Mouse (Mus musculus) embryonic facial prominence, embryonic 11.5 days (tissue): ENCODE results near the gene Pip5kl1. TPM values are rescaled to one million over a fixed set of nuclear protein-coding genes. Genes with fewer than 3 reads are reported as not detected.

Experiments used
- ATAC-seq: fragments of 200-750 bp; cut with Nextera tagmentation; replicated peaks from 2 replicates; pipeline ENCODE4 v1.8.0; 2017; ENCODE audit warnings: low read depth; ENCODE audit not compliant: insufficient number of reproducible peaks, low FRiP score, low TSS enrichment
- DNase-seq: peaks from one replicate; pipeline ENCODE4 v3.0.0-alpha.2; 2015; ENCODE audit warnings: low spot score
- H3K27ac ChIP-seq: fragments of 300-500 bp; sonication (generic); replicated peaks from 2 replicates; pipeline ENCODE4 v1.5.1; 2014; ENCODE audit warnings: mild to moderate bottlenecking, low read depth, low read length, control low read depth
- H3K27me3 ChIP-seq: fragments of 300-500 bp; sonication (generic); 2 replicates; pipeline ENCODE4 v1.6.1; 2014; ENCODE audit warnings: mild to moderate bottlenecking, low read length, moderate library complexity, mixed read lengths; ENCODE audit not compliant: control insufficient read depth, insufficient read depth
- H3K36me3 ChIP-seq: fragments of 300-500 bp; sonication (generic); replicated peaks from 2 replicates; pipeline ENCODE4 v1.6.1; 2014; ENCODE audit warnings: low read depth, mild to moderate bottlenecking, low read length, moderate library complexity, mixed read lengths; ENCODE audit not compliant: control insufficient read depth, insufficient read depth
- H3K4me1 ChIP-seq: fragments of 300-500 bp; sonication (generic); 2 replicates; pipeline ENCODE4 v1.6.1; 2014; ENCODE audit warnings: low read length, mixed read lengths; ENCODE audit not compliant: control insufficient read depth, insufficient read depth
- H3K4me2 ChIP-seq: fragments of 300-500 bp; sonication (generic); 2 replicates; pipeline ENCODE4 v1.6.1; 2014; ENCODE audit warnings: low read depth, mild to moderate bottlenecking, control low read depth, low read length, moderate library complexity
- H3K4me3 ChIP-seq: fragments of 300-500 bp; sonication (generic); 2 replicates; pipeline ENCODE4 v1.5.1; 2014; ENCODE audit warnings: low read depth, low read length, control low read depth
- H3K9ac ChIP-seq: fragments of 300-500 bp; sonication (generic); replicated peaks from 2 replicates; pipeline ENCODE4 v1.6.1; 2014; ENCODE audit warnings: mild to moderate bottlenecking, control low read depth, low read length
- H3K9me3 ChIP-seq: fragments of 300-500 bp; sonication (generic); replicated peaks from 2 replicates; pipeline ENCODE4 v1.6.1; 2016; ENCODE audit warnings: mild to moderate bottlenecking, low read length, inconsistent platforms, mixed read lengths; ENCODE audit not compliant: control insufficient read depth
- WGBS: fragments of 180-500 bp; shearing (Covaris S2); extraction: QIAGEN DNeasy Blood & Tissue Kit; methylation state at CpG from one replicate; pipeline ENCODE4 v1.1.7; 2014; 5-methylcytosine and 5-hydroxymethylcytosine counted together
- polyA plus RNA-seq: library from polyadenylated mRNA; unstranded; fragments of >200 nt; fragmentation: Nextera tagmentation; extraction: Ambion mirVana; gene quantifications from 2 replicates; pipeline ENCODE4 v1.2.1, GENCODE M21; 2014

Pip5kl1 gene
- polyA plus RNA-seq = 2.3 and 3.3 TPM in 2 replicates

DNA sequence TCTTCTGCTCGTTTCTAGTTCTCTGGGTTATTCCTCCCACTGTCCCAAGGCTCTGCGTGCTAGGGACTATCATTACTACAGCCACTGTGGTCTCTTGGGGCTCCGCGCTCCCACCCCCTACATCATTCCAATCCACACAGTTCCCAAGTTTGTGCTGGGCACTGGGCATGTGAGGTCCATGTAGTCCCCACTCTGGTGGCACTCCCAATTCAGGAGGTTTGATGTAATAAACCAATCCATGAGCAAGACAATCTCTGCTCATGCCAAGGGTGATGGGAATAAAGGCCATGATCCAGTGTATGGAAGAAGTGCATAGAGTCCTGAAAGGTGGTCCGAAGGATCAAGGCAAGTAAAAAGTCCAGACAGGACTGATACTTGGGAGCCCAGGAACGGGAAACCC is at the start of gene Pip5kl1:
Pip5kl1 (plus strand) TSS at position 301 of the 400 bp plus-strand sequence.
- WGBS = 79% methylated on average over 6 of the region's 6 CpGs
- peak within 1 kb of the TSS; percentile 41 for H3K9ac ChIP-seq
- H3K27me3 ChIP-seq = peaks cover 7% of the 10 kb centered on the region; the same call in 1 of the 2 replicates
- no peak for DNase-seq
- no peak for ATAC-seq
- H3K36me3 ChIP-seq = no peaks in the 10 kb centered on the region
- no peaks in the 10 kb centered on the region for H3K9me3 ChIP-seq
- H3K4me3 ChIP-seq = peak within 1 kb of the TSS; percentile 51
- peak within 1 kb of the TSS; percentile 83 for H3K4me2 ChIP-seq
- H3K4me1 ChIP-seq = no peaks in the 10 kb centered on the region
- no peak within 1 kb of the TSS for H3K27ac ChIP-seq

DNA sequence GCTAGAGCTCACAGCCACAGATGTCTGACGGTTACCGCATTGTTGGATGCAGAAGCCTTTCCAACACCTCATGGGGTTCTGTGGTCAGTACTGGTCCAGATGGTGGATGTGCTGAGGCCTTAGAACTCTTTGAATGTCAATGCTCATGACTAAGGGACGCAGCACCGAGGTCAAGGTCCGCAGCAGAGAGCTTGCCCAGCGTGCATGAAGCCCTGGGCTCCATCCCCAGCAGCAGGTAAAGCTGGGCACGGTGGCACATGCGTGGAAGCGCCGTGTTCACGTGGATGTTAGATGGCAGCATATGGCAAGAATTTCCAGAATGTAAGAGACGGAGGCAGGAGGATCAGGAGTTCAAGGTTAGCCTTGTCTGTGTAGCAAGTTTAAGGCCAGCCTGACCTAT is 48.8 kb upstream of the Pip5kl1 start:
- WGBS = 86% methylated on average over 12 of the region's 12 CpGs
- H3K9ac ChIP-seq = no peak overlapping the region

DNA sequence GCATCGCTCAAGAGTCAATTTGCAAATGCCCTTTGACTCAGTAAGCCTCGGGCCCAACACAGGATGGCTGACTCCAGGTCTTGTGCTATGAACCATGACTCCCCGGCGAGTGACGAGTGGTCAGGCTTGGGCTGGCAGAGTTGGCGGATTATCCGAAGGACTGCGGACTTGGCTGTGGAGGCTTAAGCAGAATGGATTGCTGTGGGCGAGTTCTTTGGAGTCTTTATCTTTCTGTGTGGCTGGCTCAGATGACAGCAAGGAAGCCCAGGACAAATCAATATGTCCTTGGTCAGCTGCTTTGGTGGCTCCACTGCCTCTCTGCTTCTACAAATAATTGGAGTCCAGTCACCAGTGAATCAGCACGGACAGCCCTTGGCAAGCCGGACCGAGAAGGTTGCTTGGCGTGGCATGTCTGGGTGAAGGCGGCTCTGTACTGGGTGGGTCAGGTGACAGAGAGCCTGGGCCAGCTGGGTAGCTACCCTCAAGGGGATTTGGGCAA is 47.1 kb upstream of the Pip5kl1 start:
- Histone ChIP-seq H3K27me3 (no peaks in the 10 kb centered on the region), H3K27ac (no peak overlapping the region), H3K9me3 (no peaks in the 10 kb centered on the region), H3K4me2 (no peak overlapping the region), H3K36me3 (no peaks in the 10 kb centered on the region), H3K4me3 (no peak overlapping the region), H3K4me1 (no peaks in the 10 kb centered on the region), H3K9ac (no peak overlapping the region)
- DNase-seq (no peak), ATAC-seq (no peak)
- WGBS = 65% methylated on average over 14 of the region's 14 CpGs

More for the DNA sequence above, 48.8 kb upstream of the Pip5kl1 start:
- ATAC-seq = no peak
- no peaks in the 10 kb centered on the region for H3K9me3 ChIP-seq
- no peak overlapping the region for H3K4me2 ChIP-seq
- no peak overlapping the region for H3K4me3 ChIP-seq
- no peak for DNase-seq
- no peak overlapping the region for H3K27ac ChIP-seq
- no peaks in the 10 kb centered on the region for H3K4me1 ChIP-seq
- no peaks in the 10 kb centered on the region for H3K36me3 ChIP-seq
- no peaks in the 10 kb centered on the region for H3K27me3 ChIP-seq

DNA sequence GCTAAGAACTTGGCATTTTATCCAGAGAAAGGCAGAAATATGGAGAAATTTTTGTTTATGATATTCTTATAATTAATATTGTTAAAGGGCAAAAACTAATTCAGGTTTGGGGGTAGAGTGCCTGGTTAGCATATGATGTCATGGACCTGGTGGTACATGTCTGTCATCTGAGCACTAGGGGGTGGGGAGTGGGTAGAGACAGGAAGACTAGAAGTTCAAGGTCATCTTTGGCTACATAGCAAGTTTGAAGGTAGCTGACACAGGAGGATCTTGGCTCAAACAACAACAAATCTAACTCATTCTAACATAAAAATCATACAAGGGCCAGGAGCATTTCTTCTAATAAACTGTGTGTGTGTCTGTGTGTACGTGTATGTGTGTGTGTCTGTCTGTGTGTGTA is 46.3 kb upstream of the Pip5kl1 start:
- DNase-seq = no peak

DNA sequence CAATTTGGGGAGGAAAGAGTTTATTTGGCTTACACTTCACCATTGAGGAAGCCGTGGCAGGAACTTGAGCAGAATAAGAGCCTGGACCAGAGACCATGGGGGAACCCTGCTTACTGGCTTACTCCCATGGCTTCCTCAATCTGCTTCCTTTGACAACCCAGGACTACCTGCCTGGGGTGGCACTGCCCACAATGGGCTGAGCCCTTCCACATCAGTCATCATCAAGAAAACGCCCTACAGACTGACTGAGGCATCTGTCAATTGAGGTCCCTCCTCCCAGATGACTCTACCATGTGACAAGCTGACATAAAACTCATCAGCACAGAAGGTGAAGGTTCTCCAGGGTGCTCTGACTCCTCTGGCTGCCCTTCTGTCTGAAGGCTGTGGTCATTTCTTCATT is 44.1 kb upstream of the Pip5kl1 start:
- no peak overlapping the region for H3K27ac ChIP-seq
- H3K9ac ChIP-seq = no peak overlapping the region
- DNase-seq (no peak), ATAC-seq (no peak)
- no peak overlapping the region for H3K4me3 ChIP-seq
- H3K36me3 ChIP-seq = no peaks in the 10 kb centered on the region
- no peaks in the 10 kb centered on the region; the same call in 1 of the 2 replicates for H3K4me1 ChIP-seq
- 85% methylated on average over 2 of the region's 2 CpGs for WGBS
- no peaks in the 10 kb centered on the region for H3K27me3 ChIP-seq
- no peaks in the 10 kb centered on the region for H3K9me3 ChIP-seq
- no peak overlapping the region for H3K4me2 ChIP-seq

More for the DNA sequence above, 46.3 kb upstream of the Pip5kl1 start:
- Histone ChIP-seq H3K9me3 (no peaks in the 10 kb centered on the region), H3K36me3 (no peaks in the 10 kb centered on the region), H3K27ac (no peak overlapping the region), H3K27me3 (no peaks in the 10 kb centered on the region), H3K4me2 (no peak overlapping the region), H3K9ac (no peak overlapping the region), H3K4me1 (no peaks in the 10 kb centered on the region; the same call in 1 of the 2 replicates), H3K4me3 (no peak overlapping the region)
- ATAC-seq = no peak
- WGBS = 92% methylated on average over 1 of the region's 1 CpGs

DNA sequence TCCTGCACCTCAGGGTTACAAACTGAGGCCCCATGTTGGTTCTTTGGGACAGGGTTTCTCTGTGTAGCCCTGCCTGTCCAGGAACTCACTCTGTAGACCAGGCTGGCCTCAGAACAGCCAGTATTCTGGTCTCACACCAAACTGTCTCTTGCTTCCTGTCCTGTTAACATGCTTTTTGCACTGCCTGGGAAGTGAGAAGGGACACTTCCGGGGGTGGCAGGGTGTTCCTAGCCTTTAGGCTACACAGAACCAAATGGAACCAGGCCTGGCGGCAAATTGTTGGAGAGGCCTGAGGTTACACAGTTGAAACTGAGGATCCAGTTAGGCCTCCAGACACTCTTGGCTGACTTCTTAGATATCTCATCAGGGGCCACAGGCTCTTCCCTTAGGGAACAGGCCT is 41.4 kb upstream of the Pip5kl1 start:
- no peak overlapping the region for H3K4me2 ChIP-seq
- H3K36me3 ChIP-seq = no peaks in the 10 kb centered on the region
- no peak overlapping the region for H3K4me3 ChIP-seq
- no peak for DNase-seq
- no peak overlapping the region for H3K9ac ChIP-seq
- no peak for ATAC-seq
- WGBS = 76% methylated on average over 2 of the region's 2 CpGs
- H3K27me3 ChIP-seq = no peaks in the 10 kb centered on the region
- H3K9me3 ChIP-seq = no peaks in the 10 kb centered on the region
- H3K27ac ChIP-seq = 0 out of 2 replicates have a peak overlapping the region, but pooled peaks have one; percentile 44
- H3K4me1 ChIP-seq = peaks cover 9% of the 10 kb centered on the region

DNA sequence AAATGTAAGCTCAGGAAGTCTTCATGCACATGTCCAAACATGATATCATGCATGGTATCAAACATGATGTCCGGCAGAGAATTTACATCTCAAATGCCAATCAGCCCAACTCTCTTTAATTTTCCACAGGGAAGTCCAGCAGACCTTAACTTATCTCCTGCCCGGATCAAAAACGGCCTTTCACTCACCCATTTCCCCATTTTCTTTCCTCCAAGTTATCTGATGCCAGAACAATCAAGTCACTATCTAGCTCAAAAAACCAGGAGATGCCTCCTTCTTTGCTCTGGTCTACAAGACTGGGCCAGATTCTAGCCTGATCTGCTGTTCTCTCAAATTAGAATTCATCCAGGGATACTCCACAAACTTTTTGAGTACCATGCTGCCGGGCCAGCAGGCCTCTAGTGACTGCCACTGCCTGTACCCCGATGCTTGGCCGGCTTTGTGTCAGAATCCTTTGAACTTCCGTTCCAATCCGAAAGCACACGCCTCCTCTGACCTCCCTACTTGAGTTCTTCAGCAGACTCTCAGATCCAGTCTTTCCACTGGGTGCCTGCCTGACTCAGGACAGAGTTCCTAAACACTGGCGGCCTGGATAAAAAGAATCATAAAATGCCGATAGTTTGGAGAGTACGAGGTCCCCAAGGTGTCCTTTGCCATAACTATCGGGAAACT is 40.4 kb upstream of the Pip5kl1 start:
- Histone ChIP-seq H3K9me3 (no peaks in the 10 kb centered on the region), H3K27me3 (no peaks in the 10 kb centered on the region), H3K27ac (peak overlapping the region; percentile 91), H3K36me3 (no peaks in the 10 kb centered on the region), H3K4me3 (peak overlapping the region; percentile 95), H3K4me2 (peak overlapping the region; percentile 80), H3K4me1 (peaks cover 12% of the 10 kb centered on the region), H3K9ac (peak overlapping the region; percentile 73)
- 9% methylated on average over 13 of the region's 13 CpGs for WGBS
- ATAC-seq = 0 out of 2 replicates have a peak, but pooled peaks have one; percentile 27
- peak; percentile 76 for DNase-seq

DNA sequence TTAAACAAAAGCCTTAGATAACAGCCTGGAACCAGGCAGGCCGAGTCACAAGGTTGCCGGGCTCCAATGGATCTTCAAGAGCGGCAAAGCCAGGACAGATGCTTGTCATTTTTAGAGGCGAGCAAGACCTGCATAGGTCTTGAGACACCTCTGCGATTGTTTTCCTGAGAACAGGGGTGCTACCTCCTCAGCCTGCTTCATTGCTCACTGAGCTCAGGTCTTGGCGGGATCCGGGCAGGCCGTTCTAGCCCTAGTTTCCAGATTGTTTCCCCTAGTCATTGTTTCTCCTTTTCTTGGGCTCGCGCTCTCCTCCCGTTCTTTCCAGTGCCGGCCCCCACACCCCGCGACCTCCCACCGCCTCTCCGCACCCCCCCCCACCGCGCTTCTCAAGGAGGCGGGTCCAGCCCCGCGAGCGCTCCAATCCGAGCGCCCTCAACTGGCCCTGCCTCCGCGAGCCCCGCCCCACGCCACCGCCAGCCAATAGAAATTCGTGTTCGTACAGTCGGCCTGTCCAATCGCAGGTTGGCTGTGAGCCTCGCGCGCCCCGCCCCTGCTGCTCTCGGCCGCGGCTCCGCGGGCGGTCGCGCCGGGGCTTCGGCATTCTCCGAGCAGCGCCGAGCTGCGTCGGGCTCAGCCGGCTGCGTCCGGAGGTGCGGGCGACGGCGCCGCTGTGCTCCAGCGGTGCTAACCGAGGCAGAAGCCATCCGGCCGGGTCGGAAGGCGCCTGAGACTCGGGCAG is 39.7 kb upstream of the Pip5kl1 start, which contains the start of gene Fam102a:
Fam102a (plus strand) TSS at position 600 of the 739 bp plus-strand sequence.
- Histone ChIP-seq H3K27me3 (no peaks in the 10 kb centered on the region), H3K9ac (peak within 1 kb of the TSS; percentile 88), H3K4me2 (peak within 1 kb of the TSS; percentile 80), H3K9me3 (no peaks in the 10 kb centered on the region), H3K4me1 (peaks cover 15% of the 10 kb centered on the region), H3K4me3 (peak within 1 kb of the TSS; percentile 95), H3K36me3 (no peaks in the 10 kb centered on the region), H3K27ac (peak within 1 kb of the TSS; percentile 94)
- WGBS = 0% methylated on average over 61 of the region's 67 CpGs
- DNase-seq = peak; percentile 99
- peak; percentile 92 for ATAC-seq
